Mouse (Mus musculus): ENCODE data around the gene Ace3.

GRCm38 (mm10) chr11:105948255-105948654 lies 46.2 kb upstream of the Ace3 start:
- no peak for TF ChIP-seq POLR2A (IDR thresholded peaks at IDR 0.05; ENCODE audit: insufficient read length, low read depth)
- no peak for TF ChIP-seq MAX (IDR thresholded peaks at IDR 0.05; ENCODE audit: low read depth)
- no peak for TF ChIP-seq E2F4 (IDR thresholded peaks at IDR 0.05; ENCODE audit: insufficient read depth)
- no peak for TF ChIP-seq TCF12 (IDR thresholded peaks at IDR 0.05; ENCODE audit: insufficient read depth, poor library complexity, severe bottlenecking)
- peak in 1 of 3 experiments; percentile 39 for TF ChIP-seq MYOD1 (IDR thresholded peaks at IDR 0.05; ENCODE audit: control insufficient read depth in 1 of 3, insufficient read length in 2 of 3, low read depth in 2 of 3)
- TF ChIP-seq POLR2AphosphoS2 (IDR thresholded peaks at IDR 0.05; ENCODE audit: insufficient read length, low read depth): no peak
- TF ChIP-seq SRF (IDR thresholded peaks at IDR 0.05; ENCODE audit: control insufficient read depth, insufficient read length, low read depth): no peak
- TF ChIP-seq USF1 (IDR thresholded peaks at IDR 0.05; ENCODE audit: low read depth): no peak
- no peak for TF ChIP-seq REST (IDR thresholded peaks at IDR 0.05; ENCODE audit: insufficient read depth, insufficient read length)
